Comparison of ENCODE assay signal across 22 mouse cellular contexts in genomic region chr9:68083341-68083740, GRCm38 (mm10).
DNase-seq lines count a peak whose midpoint lies in the region; ATAC-seq lines count a peak whose summit lies in the region.
"Had no signal": no experiment of that assay in that cellular context is flagged by ENCODE, and none has a peak within 500 bp of the region (broad histone marks: within the 10 kb centered on the region; RNA-seq: fewer than 3 reads in every experiment).

No protein-coding gene starts in this region.

- peak; percentile 31 for DNase-seq in kidney, adult 11 months
- DNase-seq in kidney, adult 9 months = peak; percentile 79
- DNase-seq in kidney, postnatal 14 days = peak; percentile 16
- DNase-seq in natural killer cell, adult 2 months (ENCODE audit: low spot score in 2 of 2) = no peak
- DNase-seq: adrenal gland, postnatal 10 days; adrenal gland, postnatal 36 days; cerebellum, adult 18-20 months; cerebellum, adult 9-10 months; cerebellum, postnatal 14 days; gastrocnemius, postnatal 10 days; gastrocnemius, postnatal 36 days; heart, postnatal 4 days had no signal

- ATAC-seq in kidney, embryonic 16.5 days (ENCODE audit: low FRiP score, low TSS enrichment) = no peak
- no peak for ATAC-seq in kidney, embryonic 15.5 days (replicated peaks; ENCODE audit: low FRiP score)
- ATAC-seq in midbrain, embryonic 13.5 days = no peak
- ATAC-seq: forebrain, embryonic 13.5 days; forebrain, embryonic 16.5 days; Patski had no signal

- 69% methylated on average over 4 of the region's 4 CpGs for WGBS in kidney, embryonic 16.5 days
- 79% methylated on average over 4 of the region's 4 CpGs for WGBS in kidney, embryonic 15.5 days
- WGBS in midbrain, embryonic 13.5 days = 87% methylated on average over 4 of the region's 4 CpGs

- H3K27me3 ChIP-seq in kidney, embryonic 16.5 days (ENCODE audit: insufficient read depth, low read length) = no peaks in the 10 kb centered on the region
- no peaks in the 10 kb centered on the region for H3K27me3 ChIP-seq in kidney, embryonic 15.5 days
- no peaks in the 10 kb centered on the region for H3K27me3 ChIP-seq in midbrain, embryonic 13.5 days
- H3K27me3 ChIP-seq: heart, embryonic 13.5 days had no signal

- H3K36me3 ChIP-seq in kidney, embryonic 16.5 days (ENCODE audit: insufficient read depth, low read length) = no peaks in the 10 kb centered on the region
- H3K36me3 ChIP-seq in kidney, embryonic 15.5 days = no peaks in the 10 kb centered on the region
- H3K36me3 ChIP-seq in midbrain, embryonic 13.5 days = no peaks in the 10 kb centered on the region
- H3K36me3 ChIP-seq: forebrain, embryonic 10.5 days; heart, embryonic 10.5 days; heart, embryonic 13.5 days had no signal

- H3K4me1 ChIP-seq in kidney, embryonic 16.5 days (ENCODE audit: insufficient read depth, low read length) = no peaks in the 10 kb centered on the region
- no peaks in the 10 kb centered on the region for H3K4me1 ChIP-seq in kidney, embryonic 15.5 days
- no peaks in the 10 kb centered on the region for H3K4me1 ChIP-seq in midbrain, embryonic 13.5 days (replicated peaks)
- H3K4me1 ChIP-seq: forebrain, embryonic 10.5 days; heart, embryonic 10.5 days; heart, embryonic 13.5 days had no signal

- H3K9me3 ChIP-seq in kidney, embryonic 16.5 days (ENCODE audit: low read length) = no peaks in the 10 kb centered on the region
- no peaks in the 10 kb centered on the region for H3K9me3 ChIP-seq in kidney, embryonic 15.5 days (replicated peaks)
- no peaks in the 10 kb centered on the region for H3K9me3 ChIP-seq in midbrain, embryonic 13.5 days
- H3K9me3 ChIP-seq: forebrain, embryonic 10.5 days; forebrain, embryonic 13.5 days; heart, embryonic 10.5 days; heart, embryonic 13.5 days had no signal

- no peak overlapping the region for H3K4me3 ChIP-seq in kidney, embryonic 16.5 days (ENCODE audit: low read length)
- no peak overlapping the region for H3K4me3 ChIP-seq in kidney, embryonic 15.5 days (replicated peaks)
- H3K4me3 ChIP-seq in midbrain, embryonic 13.5 days (replicated peaks) = no peak overlapping the region
- H3K4me3 ChIP-seq: forebrain, embryonic 10.5 days; forebrain, embryonic 13.5 days; heart, adult 2 months; heart, embryonic 10.5 days; heart, embryonic 13.5 days had no signal

- H3K27ac ChIP-seq in kidney, embryonic 16.5 days (ENCODE audit: low read length) = no peak overlapping the region
- no peak overlapping the region for H3K27ac ChIP-seq in kidney, embryonic 15.5 days
- no peak overlapping the region for H3K27ac ChIP-seq in midbrain, embryonic 13.5 days
- H3K27ac ChIP-seq: forebrain, embryonic 10.5 days; forebrain, embryonic 13.5 days; heart, adult 2 months; heart, embryonic 10.5 days; heart, embryonic 13.5 days had no signal

- no peak overlapping the region for H3K4me2 ChIP-seq in kidney, embryonic 16.5 days (replicated peaks; ENCODE audit: low read depth, low read length)
- H3K4me2 ChIP-seq in kidney, embryonic 15.5 days = no peak overlapping the region
- H3K4me2 ChIP-seq in midbrain, embryonic 13.5 days (replicated peaks) = no peak overlapping the region
- H3K4me2 ChIP-seq: forebrain, embryonic 13.5 days; heart, embryonic 13.5 days had no signal

- H3K9ac ChIP-seq in kidney, embryonic 16.5 days (replicated peaks; ENCODE audit: low read length) = no peak overlapping the region
- no peak overlapping the region for H3K9ac ChIP-seq in kidney, embryonic 15.5 days
- H3K9ac ChIP-seq in midbrain, embryonic 13.5 days (replicated peaks) = no peak overlapping the region
- H3K9ac ChIP-seq: forebrain, embryonic 13.5 days; heart, embryonic 13.5 days had no signal

Comparison
In these comparisons a context has a peak if more than half of its experiments do, and no peak if none do; other contexts are left out.
1. DNase-seq: peak in kidney, adult 11 months (single experiment), kidney, adult 9 months (single experiment) and kidney, postnatal 14 days (single experiment); none in natural killer cell, adult 2 months (0 of 2).